Mouse (Mus musculus) midbrain, embryonic 15.5 days (tissue): ENCODE results near the gene Tm9sf4. TPM values are rescaled to one million over a fixed set of nuclear protein-coding genes. Genes with fewer than 3 reads are reported as not detected.

ENCODE experiments used
- ATAC-seq: fragments of 200-750 bp; cut with Nextera tagmentation; replicated peaks from 2 replicates; pipeline ENCODE4 v1.8.0; 2017; ENCODE audit warnings: moderate TSS enrichment
- H3K27ac ChIP-seq: fragments of 300-500 bp; sonication (generic); 2 replicates; pipeline ENCODE4 v1.5.1; 2015; ENCODE audit warnings: mild to moderate bottlenecking, inconsistent platforms
- H3K27me3 ChIP-seq: fragments of 300-500 bp; sonication (generic); replicated peaks from 2 replicates; pipeline ENCODE4 v1.6.1; 2015; ENCODE audit warnings: inconsistent platforms
- H3K36me3 ChIP-seq: fragments of 300-500 bp; sonication (generic); replicated peaks from 2 replicates; pipeline ENCODE4 v1.6.1; 2015; ENCODE audit warnings: inconsistent platforms
- H3K4me1 ChIP-seq: fragments of 300-500 bp; sonication (generic); 2 replicates; pipeline ENCODE4 v1.6.1; 2015; ENCODE audit warnings: inconsistent platforms
- H3K4me2 ChIP-seq: fragments of 300-500 bp; sonication (generic); 2 replicates; pipeline ENCODE4 v1.6.1; 2015; ENCODE audit warnings: inconsistent platforms, mild to moderate bottlenecking, moderate library complexity
- H3K4me3 ChIP-seq: fragments of 300-500 bp; sonication (generic); 2 replicates; pipeline ENCODE4 v1.5.1; 2015; ENCODE audit warnings: mild to moderate bottlenecking, inconsistent platforms
- H3K9ac ChIP-seq: fragments of 300-500 bp; sonication (generic); 2 replicates; pipeline ENCODE4 v1.6.1; 2015; ENCODE audit warnings: mild to moderate bottlenecking, inconsistent platforms
- H3K9me3 ChIP-seq: fragments of 300-500 bp; sonication (generic); 2 replicates; pipeline ENCODE4 v1.6.1; 2016; ENCODE audit warnings: inconsistent platforms
- WGBS: fragments of 180-500 bp; shearing (Covaris S2); methylation state at CpG from one replicate; pipeline ENCODE4 v1.1.7; 2015; ENCODE audit warnings: mixed read lengths; 5-methylcytosine and 5-hydroxymethylcytosine counted together
- polyA plus RNA-seq: library from polyadenylated mRNA; unstranded; fragments of >200 nt; fragmentation: Nextera tagmentation; extraction: Ambion mirVana; gene quantifications from 2 replicates; pipeline ENCODE4 v1.2.1, GENCODE M21; 2015

The Tm9sf4 gene
- polyA plus RNA-seq, 1 experiment from 2014 or later: 88.7 TPM

- ATAC-seq: no peak
- Histone ChIP-seq H3K4me1 (no peaks in the 10 kb centered on the region; the same call in 1 of the 2 replicates), H3K4me2 (no peak overlapping the region), H3K27ac (no peak overlapping the region), H3K36me3 (peaks cover 48% of the 10 kb centered on the region), H3K4me3 (no peak overlapping the region), H3K9me3 (no peaks in the 10 kb centered on the region), H3K9ac (no peak overlapping the region), H3K27me3 (no peaks in the 10 kb centered on the region)
- WGBS: 83% methylated on average over 5 of the region's 5 CpGs
Observed at GRCm38 (mm10) chr2:153198485-153198884, 37.4 kb downstream of the Tm9sf4 start.

DNA sequence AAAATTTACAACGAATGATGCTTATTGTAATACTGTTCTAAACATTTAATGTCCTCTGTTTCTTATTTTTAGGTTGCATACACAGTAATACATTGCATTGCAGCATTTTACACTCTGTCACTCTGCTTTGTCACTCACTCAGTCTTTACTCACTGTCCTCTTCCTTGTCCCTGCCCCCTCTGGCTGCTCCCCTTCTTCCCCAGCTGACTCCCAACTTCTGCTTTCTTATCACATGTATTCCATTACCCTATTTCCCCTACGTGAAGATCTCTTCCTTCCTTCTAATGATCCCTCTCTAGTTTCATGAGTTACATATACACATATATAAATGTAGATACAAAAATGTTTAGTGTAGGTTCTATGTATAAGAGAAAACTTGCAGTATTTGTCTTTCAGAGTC lies 38.0 kb downstream of the Tm9sf4 start:
- peaks cover 51% of the 10 kb centered on the region for H3K36me3 ChIP-seq
- WGBS: 95% methylated on average over 2 of the region's 2 CpGs

DNA sequence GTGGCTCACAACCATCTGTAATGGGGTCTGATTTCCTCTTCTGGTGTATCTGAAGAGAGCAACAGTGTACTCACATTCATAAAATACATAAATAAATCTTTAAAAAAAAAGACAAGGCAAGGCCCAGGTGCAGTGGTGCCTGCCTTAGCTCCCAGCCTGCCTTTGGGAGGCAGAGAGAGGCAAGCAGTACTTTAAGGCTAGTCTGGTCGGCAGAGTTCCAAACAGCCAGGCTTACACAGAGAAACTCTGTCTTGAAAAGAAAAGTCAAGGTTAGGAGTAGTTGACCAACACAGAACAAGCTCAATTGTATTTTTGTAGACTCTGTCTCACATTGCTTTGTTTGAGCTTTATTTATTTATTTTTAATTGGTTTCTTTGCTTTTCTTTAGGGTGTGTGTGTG lies 41.7 kb downstream of the Tm9sf4 start:
- WGBS: 61% methylated on average over 1 of the region's 1 CpGs
- H3K4me1 ChIP-seq: no peaks in the 10 kb centered on the region; the same call in 1 of the 2 replicates
- no peak for ATAC-seq
- no peaks in the 10 kb centered on the region for H3K27me3 ChIP-seq
- H3K36me3 ChIP-seq: peaks cover 49% of the 10 kb centered on the region
- H3K4me3 ChIP-seq: no peak overlapping the region
- no peak overlapping the region for H3K27ac ChIP-seq
- H3K4me2 ChIP-seq: no peak overlapping the region
- no peaks in the 10 kb centered on the region for H3K9me3 ChIP-seq
- no peak overlapping the region for H3K9ac ChIP-seq

More for the DNA sequence above, 38.0 kb downstream of the Tm9sf4 start:
- Histone ChIP-seq H3K4me1 (no peaks in the 10 kb centered on the region; the same call in 1 of the 2 replicates), H3K4me2 (no peak overlapping the region), H3K4me3 (no peak overlapping the region), H3K9ac (no peak overlapping the region), H3K27me3 (no peaks in the 10 kb centered on the region), H3K27ac (no peak overlapping the region), H3K9me3 (no peaks in the 10 kb centered on the region)
- ATAC-seq: no peak

- H3K4me3 ChIP-seq: no peak overlapping the region
- no peak overlapping the region for H3K9ac ChIP-seq
- no peaks in the 10 kb centered on the region for H3K9me3 ChIP-seq
- 96% methylated on average over 2 of the region's 2 CpGs for WGBS
- peaks cover 37% of the 10 kb centered on the region for H3K36me3 ChIP-seq
- no peak overlapping the region for H3K27ac ChIP-seq
- H3K4me2 ChIP-seq: no peak overlapping the region
- no peaks in the 10 kb centered on the region for H3K27me3 ChIP-seq
- ATAC-seq: no peak
- H3K4me1 ChIP-seq: no peaks in the 10 kb centered on the region
Observed at GRCm38 (mm10) chr2:153208149-153208548, 47.0 kb downstream of the Tm9sf4 start.

DNA sequence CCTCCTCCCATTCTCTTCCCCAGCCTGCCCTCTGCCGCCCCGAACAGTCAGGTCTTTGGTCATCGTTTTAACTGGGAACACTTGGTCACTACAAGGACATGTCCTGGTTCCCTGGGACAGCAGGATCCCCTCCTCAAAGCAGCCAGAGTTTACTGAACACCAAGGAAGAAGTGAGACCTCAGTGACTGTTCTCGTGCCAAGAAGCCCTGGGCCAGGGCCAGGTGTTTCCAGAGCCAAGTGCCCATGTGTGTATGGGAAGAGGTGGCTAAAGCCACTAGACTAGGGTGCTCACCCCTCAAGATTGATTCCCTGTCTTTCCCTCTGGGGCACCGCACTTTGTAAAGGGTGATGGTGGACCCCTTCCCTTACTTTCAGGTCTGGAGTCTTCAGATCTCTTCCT lies 48.2 kb downstream of the Tm9sf4 start:
- H3K27ac ChIP-seq: no peak overlapping the region
- H3K4me3 ChIP-seq: no peak overlapping the region
- H3K4me1 ChIP-seq: no peaks in the 10 kb centered on the region
- no peak overlapping the region for H3K9ac ChIP-seq
- H3K4me2 ChIP-seq: no peak overlapping the region
- no peaks in the 10 kb centered on the region for H3K9me3 ChIP-seq
- no peaks in the 10 kb centered on the region for H3K27me3 ChIP-seq
- 94% methylated on average over 5 of the region's 5 CpGs for WGBS
- no peak for ATAC-seq
- H3K36me3 ChIP-seq: peaks cover 33% of the 10 kb centered on the region

- no peaks in the 10 kb centered on the region for H3K4me1 ChIP-seq
- 94% methylated on average over 5 of the region's 5 CpGs for WGBS
- no peak overlapping the region for H3K4me3 ChIP-seq
- H3K27ac ChIP-seq: no peak overlapping the region
- H3K36me3 ChIP-seq: peaks cover 21% of the 10 kb centered on the region
- ATAC-seq: no peak
- H3K27me3 ChIP-seq: no peaks in the 10 kb centered on the region
- H3K4me2 ChIP-seq: no peak overlapping the region
- no peaks in the 10 kb centered on the region for H3K9me3 ChIP-seq
- H3K9ac ChIP-seq: no peak overlapping the region
Observed at GRCm38 (mm10) chr2:153211451-153211850, 50.3 kb downstream of the Tm9sf4 start.

DNA sequence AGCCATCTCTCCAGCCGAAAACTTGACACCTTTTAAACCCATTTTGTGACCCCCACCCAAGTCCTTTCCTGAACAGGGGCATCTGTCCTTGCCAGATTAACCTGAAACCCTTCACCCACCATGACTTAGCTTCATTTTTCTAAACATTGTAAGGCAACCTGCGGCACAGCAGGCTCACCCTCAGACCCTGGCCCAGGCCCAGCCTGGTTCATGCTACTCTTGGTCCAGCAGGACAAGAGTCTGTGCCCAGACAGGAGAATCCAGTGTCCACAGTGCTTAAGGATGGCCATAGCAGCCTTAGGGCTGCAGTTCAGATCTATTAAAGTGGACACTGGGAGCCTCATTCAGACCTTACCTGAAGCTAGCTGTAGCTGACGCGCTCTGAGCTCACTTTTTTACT lies 52.2 kb downstream of the Tm9sf4 start:
- H3K9me3 ChIP-seq: no peaks in the 10 kb centered on the region
- no peak overlapping the region for H3K9ac ChIP-seq
- 92% methylated on average over 4 of the region's 4 CpGs for WGBS
- H3K4me2 ChIP-seq: no peak overlapping the region
- H3K27me3 ChIP-seq: no peaks in the 10 kb centered on the region
- no peaks in the 10 kb centered on the region for H3K4me1 ChIP-seq
- peaks cover 15% of the 10 kb centered on the region; the same call in 1 of the 2 replicates for H3K36me3 ChIP-seq
- no peak for ATAC-seq
- H3K4me3 ChIP-seq: no peak overlapping the region
- H3K27ac ChIP-seq: no peak overlapping the region

- Histone ChIP-seq H3K27ac (no peak overlapping the region), H3K4me3 (no peak overlapping the region), H3K4me1 (no peaks in the 10 kb centered on the region), H3K36me3 (0 out of 2 replicates have a peak, but pooled peaks cover 3% of the 10 kb centered on the region), H3K27me3 (no peaks in the 10 kb centered on the region), H3K9ac (no peak overlapping the region), H3K9me3 (no peaks in the 10 kb centered on the region), H3K4me2 (no peak overlapping the region)
- 79% methylated on average over 6 of the region's 6 CpGs for WGBS
- no peak for ATAC-seq
Observed at GRCm38 (mm10) chr2:153214771-153215259, 53.7 kb downstream of the Tm9sf4 start.

DNA sequence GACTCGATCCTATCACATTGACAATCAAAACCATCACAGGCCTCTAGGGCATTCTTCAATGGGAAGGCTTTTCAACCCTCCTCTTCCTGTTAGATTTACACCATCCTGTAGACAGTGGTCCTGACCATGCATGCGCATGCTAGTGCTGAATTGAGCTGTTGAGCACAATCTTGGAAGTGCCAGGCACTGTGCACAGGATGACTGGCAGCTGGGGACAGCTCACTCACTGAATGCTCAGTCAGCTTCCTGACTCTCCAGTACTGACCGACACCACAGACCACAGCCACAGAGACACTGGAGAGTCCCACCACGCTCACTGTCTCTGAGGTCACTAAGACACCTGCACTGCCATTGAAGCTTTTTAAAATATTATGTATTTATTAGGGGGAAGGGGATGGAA lies 54.3 kb downstream of the Tm9sf4 start:
- Histone ChIP-seq H3K27me3 (no peaks in the 10 kb centered on the region), H3K4me2 (no peak overlapping the region), H3K36me3 (no peaks in the 10 kb centered on the region), H3K4me3 (no peak overlapping the region), H3K9me3 (no peaks in the 10 kb centered on the region), H3K9ac (no peak overlapping the region), H3K4me1 (no peaks in the 10 kb centered on the region), H3K27ac (no peak overlapping the region)
- ATAC-seq: no peak
- 82% methylated on average over 4 of the region's 4 CpGs for WGBS

DNA sequence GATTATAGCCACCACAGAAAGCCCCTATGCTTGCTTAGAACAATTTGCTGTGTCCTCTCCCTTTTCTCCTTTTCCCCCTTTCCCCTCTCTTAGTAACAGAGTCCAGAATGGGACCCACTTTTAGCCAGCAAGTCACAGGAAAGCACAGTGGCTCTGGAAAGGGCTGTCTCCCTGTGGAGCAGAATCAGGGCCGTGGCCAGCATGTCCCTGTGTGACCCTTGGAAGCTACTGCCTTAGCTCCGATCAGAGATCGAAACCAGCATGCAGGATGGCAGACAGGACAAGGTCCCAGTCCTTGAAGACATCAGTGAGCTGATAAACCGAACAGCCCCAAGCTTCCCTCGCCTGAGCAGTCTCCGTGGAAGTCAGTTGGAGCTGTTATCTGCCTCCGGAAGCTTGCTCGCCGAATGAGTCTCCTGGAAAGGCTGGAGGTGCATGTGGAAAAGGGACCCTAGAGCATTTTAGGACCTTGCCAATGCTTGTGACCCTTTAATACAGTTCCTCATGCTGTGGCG lies 56.8 kb downstream of the Tm9sf4 start:
- Histone ChIP-seq H3K4me1 (peaks cover 3% of the 10 kb centered on the region; the same call in 1 of the 2 replicates), H3K4me2 (no peak overlapping the region), H3K27me3 (no peaks in the 10 kb centered on the region), H3K9me3 (no peaks in the 10 kb centered on the region), H3K36me3 (no peaks in the 10 kb centered on the region), H3K27ac (no peak overlapping the region), H3K9ac (no peak overlapping the region), H3K4me3 (no peak overlapping the region)
- no peak for ATAC-seq
- WGBS: 84% methylated on average over 10 of the region's 10 CpGs

DNA sequence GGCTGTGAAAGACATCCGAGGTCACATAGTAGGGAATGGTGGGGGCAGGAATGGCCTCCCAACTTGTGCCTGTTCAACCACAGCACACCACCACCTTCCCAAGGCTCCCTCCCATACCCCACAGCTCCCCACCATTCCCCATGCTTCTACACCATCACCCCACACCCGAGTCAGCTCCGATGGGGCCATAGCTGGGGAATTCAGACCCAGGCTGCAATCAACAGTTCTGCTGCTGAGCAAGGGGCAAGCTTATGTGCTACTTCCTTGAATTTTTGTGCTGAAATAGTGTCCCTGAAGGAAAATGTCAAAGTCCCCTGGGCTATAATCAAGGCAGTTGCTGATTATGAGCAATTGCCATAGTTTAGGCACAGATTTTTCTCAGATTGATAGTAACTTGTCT lies 57.4 kb downstream of the Tm9sf4 start:
- no peak for ATAC-seq
- H3K4me3 ChIP-seq: no peak overlapping the region
- no peak overlapping the region for H3K4me2 ChIP-seq
- no peak overlapping the region for H3K9ac ChIP-seq
- no peak overlapping the region for H3K27ac ChIP-seq
- H3K36me3 ChIP-seq: no peaks in the 10 kb centered on the region
- peaks cover 3% of the 10 kb centered on the region; the same call in 1 of the 2 replicates for H3K4me1 ChIP-seq
- WGBS: 84% methylated on average over 3 of the region's 3 CpGs
- no peaks in the 10 kb centered on the region for H3K9me3 ChIP-seq
- no peaks in the 10 kb centered on the region for H3K27me3 ChIP-seq

DNA sequence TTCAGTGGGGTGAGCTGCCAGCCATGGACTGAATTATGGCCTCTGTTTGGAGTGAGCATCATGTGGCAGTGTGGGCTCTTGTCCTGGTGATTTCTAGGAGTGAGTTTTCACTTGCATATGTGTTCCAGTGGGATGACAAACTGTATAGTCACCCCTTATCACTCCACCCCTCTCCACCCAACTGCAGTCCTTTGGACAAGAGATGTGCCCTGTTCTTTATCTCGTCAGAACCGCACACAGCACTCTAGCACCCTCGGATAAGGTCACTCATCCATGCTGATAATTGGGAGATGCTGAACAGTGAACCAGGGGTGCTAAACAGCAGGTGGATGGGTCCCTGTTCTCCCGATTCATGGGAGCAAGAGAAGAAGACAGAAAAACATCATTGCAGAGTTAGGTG lies 60.5 kb downstream of the Tm9sf4 start:
- Histone ChIP-seq H3K9me3 (no peaks in the 10 kb centered on the region), H3K4me2 (no peak overlapping the region), H3K27ac (no peak overlapping the region), H3K4me3 (no peak overlapping the region), H3K36me3 (no peaks in the 10 kb centered on the region), H3K9ac (no peak overlapping the region), H3K4me1 (peaks cover 12% of the 10 kb centered on the region), H3K27me3 (no peaks in the 10 kb centered on the region)
- ATAC-seq: no peak
- WGBS: 91% methylated on average over 4 of the region's 4 CpGs

DNA sequence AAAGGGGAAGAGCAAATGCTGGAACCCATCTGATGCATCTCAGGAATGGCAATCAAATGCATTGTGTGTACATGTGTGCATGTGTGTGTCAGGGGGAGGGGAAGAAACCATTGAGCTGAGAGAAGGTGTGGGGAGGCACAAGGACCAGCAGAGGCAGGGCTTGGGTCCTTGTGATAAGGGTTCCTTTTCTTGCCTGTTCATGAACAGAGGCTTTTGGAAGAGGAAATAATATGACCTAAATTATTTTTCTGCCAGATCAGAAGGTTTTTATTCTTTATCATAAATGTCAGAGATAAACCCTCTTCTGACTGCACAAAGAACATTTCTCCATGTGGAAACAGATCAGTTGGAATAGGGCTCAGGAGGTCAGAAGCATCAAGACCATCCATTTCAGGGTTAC lies 61.0 kb downstream of the Tm9sf4 start:
- Histone ChIP-seq H3K9me3 (no peaks in the 10 kb centered on the region), H3K36me3 (no peaks in the 10 kb centered on the region), H3K4me2 (no peak overlapping the region), H3K4me3 (no peak overlapping the region), H3K27me3 (no peaks in the 10 kb centered on the region), H3K27ac (no peak overlapping the region), H3K9ac (no peak overlapping the region), H3K4me1 (peaks cover 12% of the 10 kb centered on the region)
- ATAC-seq: no peak
